Mouse (Mus musculus) myocyte (in vitro differentiated cells): Measurements from ENCODE around the gene Hoxc11. TPM values are rescaled to one million over a fixed set of nuclear protein-coding genes. Genes with fewer than 3 reads are reported as not detected.
A peak's percentile ranks its signal among the peaks of the same experiment; 100 is the strongest.

Experiments
- H3K27me3 ChIP-seq: one replicate; pipeline ENCODE4 v1.6.1; 2011; ENCODE audit not compliant: control insufficient read depth, insufficient read depth, insufficient read length
- H3K36me3 ChIP-seq: one replicate; pipeline ENCODE4 v1.6.1; 2011; ENCODE audit not compliant: control insufficient read depth, insufficient read depth
- H3K4me2 ChIP-seq: one replicate; pipeline ENCODE4 v1.6.1; 2011; ENCODE audit warnings: low read depth, control low read depth
- H3K4me3 ChIP-seq: one replicate; pipeline ENCODE4 v1.5.1; 2011; ENCODE audit warnings: mild to moderate bottlenecking, control low read depth, moderate library complexity
- H3K79me2 ChIP-seq: one replicate; pipeline ENCODE4 v1.6.1; 2011; ENCODE audit not compliant: control insufficient read depth, insufficient read depth
- H3ac ChIP-seq: one replicate; pipeline ENCODE4 v1.6.1; 2011; ENCODE audit not compliant: control insufficient read depth, insufficient read length
- CEBPB ChIP-seq: IDR thresholded peaks from 2 replicates; pipeline ENCODE4 v1.6.1; 2011; ENCODE audit warnings: mild to moderate bottlenecking, moderate library complexity; ENCODE audit not compliant: poor library complexity, insufficient read depth, severe bottlenecking
- E2F4 ChIP-seq: IDR thresholded peaks from one replicate; pipeline ENCODE4 v1.6.1; 2011; ENCODE audit warnings: mild to moderate bottlenecking, control low read depth, moderate library complexity; ENCODE audit not compliant: insufficient read depth
- MAX ChIP-seq: IDR thresholded peaks from one replicate; pipeline ENCODE4 v1.6.1; 2011; ENCODE audit warnings: low read depth, mild to moderate bottlenecking, control low read depth
- MYOD1 ChIP-seq, 3 experiments: IDR thresholded peaks; one replicate each; pipeline ENCODE4 v1.6.1; 2011; ENCODE audit warnings: control low read depth in 2 of 3, low read depth in 2 of 3, mild to moderate bottlenecking in 2 of 3, moderate library complexity in 1 of 3; ENCODE audit not compliant: insufficient read length in 2 of 3, control insufficient read depth in 1 of 3
- MYOG ChIP-seq, 3 experiments: IDR thresholded peaks; one replicate each; pipeline ENCODE4 v1.6.1; 2011; ENCODE audit warnings: control low read depth in 2 of 3, low read depth in 2 of 3, mild to moderate bottlenecking in 2 of 3; ENCODE audit not compliant: insufficient read length in 2 of 3, control insufficient read depth in 1 of 3, insufficient read depth in 1 of 3
- POLR2A ChIP-seq: IDR thresholded peaks from one replicate; pipeline ENCODE4 v1.6.1; 2011; ENCODE audit warnings: low read depth, mild to moderate bottlenecking, control low read depth, moderate library complexity; ENCODE audit not compliant: insufficient read length
- POLR2AphosphoS2 ChIP-seq: IDR thresholded peaks from one replicate; pipeline ENCODE4 v1.6.1; 2011; ENCODE audit warnings: low read depth, control low read depth; ENCODE audit not compliant: insufficient read length
- REST ChIP-seq: IDR thresholded peaks from one replicate; pipeline ENCODE4 v1.6.1; 2011; ENCODE audit warnings: mild to moderate bottlenecking, control low read depth, moderate library complexity; ENCODE audit not compliant: insufficient read depth, insufficient read length
- SRF ChIP-seq: IDR thresholded peaks from one replicate; pipeline ENCODE4 v1.6.1; 2011; ENCODE audit warnings: low read depth; ENCODE audit not compliant: control insufficient read depth, insufficient read length
- TCF12 ChIP-seq: IDR thresholded peaks from one replicate; pipeline ENCODE4 v1.6.1; 2011; ENCODE audit warnings: mild to moderate bottlenecking, control low read depth; ENCODE audit not compliant: poor library complexity, insufficient read depth, severe bottlenecking
- TCF3 ChIP-seq: IDR thresholded peaks from one replicate; pipeline ENCODE4 v1.6.1; 2011; ENCODE audit warnings: low read depth, control low read depth; ENCODE audit not compliant: insufficient read length
- USF1 ChIP-seq: IDR thresholded peaks from one replicate; pipeline ENCODE4 v1.6.1; 2011; ENCODE audit warnings: low read depth, mild to moderate bottlenecking, control low read depth, moderate library complexity
- polyA plus RNA-seq: library from polyadenylated mRNA; unstranded; fragments of >200 nt; fragmentation: generic; extraction: Trizol; gene quantifications from one replicate; pipeline ENCODE4 v1.2.1, GENCODE M21; 2012; ENCODE audit warnings: missing spikeins

The Hoxc11 gene
- 20.5 TPM for polyA plus RNA-seq

DNA sequence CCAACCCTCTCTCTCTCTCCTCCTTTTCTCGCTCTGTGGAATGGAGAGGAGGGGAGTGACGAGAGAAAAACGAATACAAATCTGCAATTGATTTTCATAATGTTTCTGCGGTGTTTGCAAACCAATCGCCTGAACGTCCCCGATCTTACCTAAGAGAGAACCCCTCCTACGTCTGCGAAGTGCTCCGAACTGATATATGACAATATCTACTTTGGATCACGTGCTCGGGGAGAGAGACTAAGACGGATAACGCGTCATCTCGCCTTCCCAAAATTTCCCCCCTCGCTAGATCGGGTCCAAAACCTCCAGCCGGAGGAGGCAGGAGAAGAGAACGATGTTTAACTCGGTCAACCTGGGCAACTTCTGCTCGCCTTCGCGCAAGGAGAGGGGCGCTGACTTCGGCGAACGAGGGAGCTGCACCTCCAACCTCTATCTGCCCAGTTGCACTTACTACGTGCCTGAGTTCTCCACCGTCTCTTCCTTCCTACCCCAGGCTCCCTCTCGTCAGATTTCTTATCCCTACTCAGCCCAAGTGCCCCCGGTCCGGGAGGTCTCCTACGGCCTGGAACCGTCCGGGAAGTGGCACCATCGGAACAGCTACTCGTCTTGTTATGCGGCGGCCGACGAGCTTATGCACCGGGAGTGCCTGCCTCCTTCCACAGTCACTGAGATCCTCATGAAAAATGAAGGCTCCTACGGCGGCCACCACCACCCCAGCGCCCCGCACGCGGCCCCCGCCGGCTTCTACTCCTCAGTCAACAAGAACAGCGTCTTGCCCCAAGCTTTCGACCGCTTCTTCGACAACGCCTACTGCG is at the start of gene Hoxc11:
Gene Hoxc11, plus strand, starts transcription at position 236 of the 815 bp plus-strand sequence.
- peak within 1 kb of the TSS; percentile 100 for H3K4me2 ChIP-seq
- H3K36me3 ChIP-seq = no peaks in the 10 kb centered on the region
- H3K4me3 ChIP-seq = peak within 1 kb of the TSS; percentile 91
- peak within 1 kb of the TSS; percentile 79 for H3ac ChIP-seq
- H3K79me2 ChIP-seq = peaks cover 73% of the 10 kb centered on the region
- TF ChIP-seq TCF3 = no peak
- peak; percentile 94 for TF ChIP-seq USF1
- no peak for TF ChIP-seq SRF
- peak; percentile 85 for TF ChIP-seq POLR2AphosphoS2
- no peak for TF ChIP-seq REST
- TF ChIP-seq POLR2A = peak; percentile 68
- no peak for TF ChIP-seq TCF12
- no peaks in the 10 kb centered on the region for H3K27me3 ChIP-seq

DNA sequence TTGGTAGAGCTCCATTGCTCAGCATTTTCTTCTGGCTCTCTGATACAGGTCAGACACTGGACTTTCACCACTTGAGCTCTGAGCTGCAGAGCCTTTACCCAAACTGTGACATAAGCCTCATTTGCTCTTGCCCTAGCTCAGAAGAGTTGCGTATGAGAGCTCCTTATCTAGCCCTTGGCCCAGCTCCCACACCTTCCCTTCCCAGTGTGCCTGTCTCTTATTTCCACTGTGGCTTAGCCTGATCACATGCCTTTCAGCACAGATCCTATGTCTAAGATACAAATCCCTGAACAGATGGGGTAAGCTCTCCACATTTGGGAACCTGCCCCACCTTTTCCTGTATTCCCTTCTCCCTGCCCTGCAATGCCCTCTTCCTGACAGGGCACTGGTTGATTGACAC is 49.3 kb upstream of the Hoxc11 start:
- Histone ChIP-seq H3K4me3 (no peak overlapping the region), H3K4me2 (peak overlapping the region; percentile 30), H3K27me3 (peaks cover 53% of the 10 kb centered on the region), H3K79me2 (no peaks in the 10 kb centered on the region), H3ac (no peak overlapping the region), H3K36me3 (no peaks in the 10 kb centered on the region)
- TF ChIP-seq REST (no peak), USF1 (peak; percentile 24), POLR2AphosphoS2 (no peak), MAX (no peak), TCF3 (no peak), TCF12 (no peak), SRF (peak; percentile 66), MYOD1 (IDR thresholded peaks at IDR 0.05; ENCODE audit: control insufficient read depth in 1 of 3, insufficient read length in 2 of 3, low read depth in 2 of 3) (peak in 1 of 3 experiments; percentile 24)

DNA sequence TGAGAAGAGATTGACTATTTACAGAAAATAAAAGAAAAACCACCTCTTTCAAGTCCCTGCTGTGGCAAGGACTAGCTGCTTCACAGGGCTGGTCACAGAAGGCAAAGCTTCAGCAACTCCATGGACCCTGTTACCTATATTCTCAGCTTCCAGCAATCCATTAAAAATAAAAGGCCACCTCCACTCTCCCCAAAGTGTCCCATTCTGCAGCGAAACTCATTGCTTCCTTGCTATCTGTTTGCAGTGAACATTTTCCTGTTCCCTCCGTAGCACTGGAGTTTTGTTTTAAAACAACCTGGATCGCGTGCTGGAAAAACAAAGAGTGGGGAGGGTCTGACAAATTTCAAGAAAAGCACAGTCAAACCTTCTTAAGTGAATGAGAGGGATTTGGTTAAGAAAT is 44.7 kb upstream of the Hoxc11 start:
- peaks cover 55% of the 10 kb centered on the region for H3K27me3 ChIP-seq
- TF ChIP-seq MYOD1 (IDR thresholded peaks at IDR 0.05; ENCODE audit: control insufficient read depth in 1 of 3, insufficient read length in 2 of 3, low read depth in 2 of 3) (no peak), POLR2AphosphoS2 (no peak), TCF12 (no peak), USF1 (no peak), CEBPB (no peak), SRF (no peak), E2F4 (no peak), MAX (no peak), POLR2A (no peak), MYOG (IDR thresholded peaks at IDR 0.05; ENCODE audit: control insufficient read depth in 1 of 3, insufficient read depth in 1 of 3, insufficient read length in 2 of 3, low read depth in 2 of 3) (no peak), TCF3 (no peak)
- no peak overlapping the region for H3ac ChIP-seq
- H3K36me3 ChIP-seq = no peaks in the 10 kb centered on the region
- no peaks in the 10 kb centered on the region for H3K79me2 ChIP-seq
- H3K4me3 ChIP-seq = no peak overlapping the region
- H3K4me2 ChIP-seq = no peak overlapping the region

DNA sequence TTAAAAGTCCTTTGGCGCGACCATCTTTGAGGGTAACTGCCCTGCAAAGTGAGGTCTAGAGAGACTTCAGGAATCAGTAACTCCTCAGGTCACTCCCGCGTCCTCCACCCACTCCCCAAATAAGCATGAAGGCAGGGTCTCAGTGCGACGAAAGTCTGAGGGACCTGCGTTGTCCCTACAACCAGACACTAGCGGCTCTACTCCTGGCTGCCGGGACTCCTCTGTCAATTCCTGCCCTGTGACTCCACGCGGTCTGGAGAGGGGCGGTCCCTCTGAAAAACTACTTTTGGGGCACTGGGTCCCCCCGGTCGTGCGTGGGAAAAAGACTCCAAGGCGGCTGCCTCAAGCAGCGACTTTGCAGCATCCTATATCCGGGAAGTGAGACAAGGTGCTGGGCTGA is 44.2 kb upstream of the Hoxc11 start:
- TF ChIP-seq REST = no peak
- no peak for TF ChIP-seq MAX
- TF ChIP-seq USF1 = no peak
- TF ChIP-seq SRF = no peak
- no peak for TF ChIP-seq MYOD1 (IDR thresholded peaks at IDR 0.05; ENCODE audit: control insufficient read depth in 1 of 3, insufficient read length in 2 of 3, low read depth in 2 of 3)
- no peak for TF ChIP-seq POLR2AphosphoS2
- no peak for TF ChIP-seq TCF12
- H3K36me3 ChIP-seq = no peaks in the 10 kb centered on the region
- H3K79me2 ChIP-seq = no peaks in the 10 kb centered on the region
- no peak overlapping the region for H3ac ChIP-seq
- H3K4me3 ChIP-seq = no peak overlapping the region
- H3K27me3 ChIP-seq = peaks cover 55% of the 10 kb centered on the region
- H3K4me2 ChIP-seq = no peak overlapping the region

DNA sequence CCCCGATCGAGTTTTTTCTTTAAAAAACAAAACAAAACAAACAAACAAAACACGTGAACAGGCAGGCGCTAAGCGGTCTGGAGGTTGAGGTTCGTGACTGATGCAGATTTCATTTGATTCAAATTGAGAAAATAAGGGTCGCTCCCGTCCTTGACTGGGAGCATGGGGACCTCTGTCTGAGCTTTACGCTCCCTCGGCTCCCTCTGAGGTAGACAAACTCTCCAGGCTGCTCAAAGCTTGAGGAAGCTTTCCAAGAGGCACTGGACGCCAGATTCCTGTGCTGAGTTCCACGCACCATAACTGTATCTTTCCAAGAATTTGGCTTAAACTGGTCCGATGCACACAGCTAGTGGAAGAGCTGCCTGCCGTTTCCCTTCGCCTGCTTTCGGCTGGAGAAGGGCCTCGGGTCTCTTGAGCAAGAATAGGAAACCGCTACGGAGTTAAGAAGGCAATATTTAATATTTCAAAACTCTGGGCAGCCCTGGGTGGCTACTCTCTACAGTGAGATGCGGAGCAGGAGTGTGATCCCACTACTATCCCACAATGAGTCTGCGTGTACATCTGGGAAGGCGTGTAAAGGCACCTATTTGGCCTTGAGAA is 43.6 kb upstream of the Hoxc11 start:
- Histone ChIP-seq H3K4me3 (no peak overlapping the region), H3K36me3 (no peaks in the 10 kb centered on the region), H3ac (no peak overlapping the region), H3K4me2 (no peak overlapping the region), H3K79me2 (no peaks in the 10 kb centered on the region), H3K27me3 (peaks cover 55% of the 10 kb centered on the region)
- no peak for TF ChIP-seq TCF12
- TF ChIP-seq MYOD1 (IDR thresholded peaks at IDR 0.05; ENCODE audit: control insufficient read depth in 1 of 3, insufficient read length in 2 of 3, low read depth in 2 of 3) = no peak
- no peak for TF ChIP-seq CEBPB
- no peak for TF ChIP-seq MAX
- no peak for TF ChIP-seq TCF3
- TF ChIP-seq USF1 = no peak
- no peak for TF ChIP-seq POLR2AphosphoS2
- TF ChIP-seq POLR2A = no peak
- no peak for TF ChIP-seq E2F4
